Mouse (Mus musculus) forebrain, postnatal 0 days (tissue): ENCODE results near the gene Gne. TPM values are rescaled to one million over a fixed set of nuclear protein-coding genes. Genes with fewer than 3 reads are reported as not detected.
A peak's percentile ranks its signal among the peaks of the same experiment; 100 is the strongest.

Experiments
- ATAC-seq: fragments of 200-750 bp; cut with Nextera tagmentation; 2 replicates; pipeline ENCODE4 v1.8.0; 2017; ENCODE audit warnings: mild to moderate bottlenecking, moderate library complexity
- DNase-seq: peaks from one replicate; pipeline ENCODE4 v3.0.0-alpha.2; 2015
- H3K27ac ChIP-seq: fragments of 300-500 bp; sonication (generic); 2 replicates; pipeline ENCODE4 v1.5.1; 2014; ENCODE audit warnings: low read depth, mild to moderate bottlenecking, antibody characterized with exemption, low read length, moderate library complexity, mixed read lengths
- H3K27me3 ChIP-seq: fragments of 300-500 bp; sonication (generic); 2 replicates; pipeline ENCODE4 v1.6.1; 2014; ENCODE audit warnings: mild to moderate bottlenecking, low read length, mixed read lengths; ENCODE audit not compliant: insufficient read depth
- H3K36me3 ChIP-seq: fragments of 300-500 bp; sonication (generic); 2 replicates; pipeline ENCODE4 v1.6.1; 2014; ENCODE audit warnings: mild to moderate bottlenecking, moderate library complexity; ENCODE audit not compliant: insufficient read depth
- H3K4me1 ChIP-seq: fragments of 300-500 bp; sonication (generic); 2 replicates; pipeline ENCODE4 v1.6.1; 2014; ENCODE audit warnings: antibody characterized with exemption; ENCODE audit not compliant: insufficient read depth
- H3K4me2 ChIP-seq: fragments of 300-500 bp; sonication (generic); 2 replicates; pipeline ENCODE4 v1.6.1; 2014; ENCODE audit warnings: low read depth, mild to moderate bottlenecking, moderate library complexity
- H3K4me3 ChIP-seq: fragments of 300-500 bp; sonication (generic); 2 replicates; pipeline ENCODE4 v1.5.1; 2014; ENCODE audit warnings: low read depth, low read length, mixed read lengths
- H3K9ac ChIP-seq: fragments of 300-500 bp; sonication (generic); 2 replicates; pipeline ENCODE4 v1.6.1; 2014; ENCODE audit warnings: mild to moderate bottlenecking
- H3K9me3 ChIP-seq: fragments of 300-500 bp; sonication (generic); 2 replicates; pipeline ENCODE4 v1.6.1; 2016; ENCODE audit warnings: low read length
- CTCF ChIP-seq: sonication (generic); IDR thresholded peaks from 2 replicates; pipeline ENCODE4 v1.5.1; 2016; ENCODE audit warnings: antibody characterized with exemption, control low read depth, low read depth
- WGBS: fragments of 180-500 bp; shearing (Covaris S2); extraction: QIAGEN DNeasy Blood & Tissue Kit; methylation state at CpG from one replicate; pipeline ENCODE4 v1.1.7; 2014; 5-methylcytosine and 5-hydroxymethylcytosine counted together
- polyA plus RNA-seq: library from polyadenylated mRNA; unstranded; fragments of >200 nt; fragmentation: Nextera tagmentation; extraction: Ambion mirVana; gene quantifications from 2 replicates; pipeline ENCODE4 v1.2.1, GENCODE M21; 2015
- total RNA-seq: library from RNA; depleted of rRNA; stranded (reverse); fragments of >200 nt; gene quantifications from 2 replicates; pipeline ENCODE4 v1.2.3, GENCODE M21; 2014

The Gne gene
- total and polyA plus RNA-seq, 2 experiments from 2014 or later: 25.2 to 36.5 TPM

DNA sequence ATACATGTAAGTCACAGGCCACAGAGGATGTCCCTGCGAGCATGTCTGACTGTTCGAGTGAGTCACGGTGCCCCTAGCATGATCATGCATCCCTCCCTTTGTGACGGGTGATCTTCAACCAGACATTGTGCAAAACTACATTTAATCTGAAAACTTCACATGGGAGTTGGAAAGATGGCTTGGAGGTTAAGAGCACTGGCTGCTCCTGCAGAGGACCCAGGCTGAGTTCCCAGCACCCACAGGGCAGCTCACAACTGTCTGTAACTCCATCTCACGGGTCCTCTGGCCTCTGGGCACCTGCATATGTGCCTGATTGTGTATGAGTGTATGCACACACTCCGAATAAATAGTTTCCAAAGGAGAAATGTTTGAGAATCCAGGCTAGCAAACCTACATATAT is 59.7 kb downstream of the Gne start:
- Histone ChIP-seq H3K27ac (no peak overlapping the region), H3K36me3 (peaks cover 80% of the 10 kb centered on the region), H3K27me3 (no peaks in the 10 kb centered on the region), H3K4me1 (no peaks in the 10 kb centered on the region), H3K4me3 (no peak overlapping the region), H3K9me3 (no peaks in the 10 kb centered on the region), H3K4me2 (no peak overlapping the region), H3K9ac (no peak overlapping the region)
- WGBS: 96% methylated on average over 6 of the region's 6 CpGs
- DNase-seq (no peak), ATAC-seq (no peak)
- no peak for TF ChIP-seq CTCF

DNA sequence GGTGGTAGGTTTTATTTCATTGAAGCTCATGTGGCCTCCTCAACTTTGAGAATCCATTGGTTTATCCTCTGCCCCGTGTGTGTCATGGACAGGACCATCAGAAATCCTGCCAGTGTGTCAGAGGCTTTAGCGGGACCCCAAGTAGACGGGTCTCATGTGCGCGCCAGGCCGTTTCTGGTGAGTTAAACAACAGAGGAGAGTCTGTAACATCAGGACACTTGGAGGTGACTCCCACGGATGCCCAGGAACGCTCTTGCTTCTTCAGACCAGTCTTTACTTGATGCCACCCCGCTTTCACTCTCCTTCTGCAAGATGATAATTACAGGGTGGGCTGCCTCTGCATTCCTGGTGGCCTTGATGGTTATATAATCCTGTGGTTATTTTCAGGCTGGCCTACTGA is 60.3 kb downstream of the Gne start:
- no peak for DNase-seq
- H3K36me3 ChIP-seq: peaks cover 86% of the 10 kb centered on the region
- H3K9ac ChIP-seq: no peak overlapping the region
- WGBS: 95% methylated on average over 9 of the region's 9 CpGs
- no peaks in the 10 kb centered on the region for H3K4me1 ChIP-seq
- ATAC-seq: no peak
- H3K9me3 ChIP-seq: no peaks in the 10 kb centered on the region
- H3K4me3 ChIP-seq: no peak overlapping the region
- H3K27me3 ChIP-seq: no peaks in the 10 kb centered on the region
- no peak overlapping the region for H3K27ac ChIP-seq
- no peak for TF ChIP-seq CTCF
- H3K4me2 ChIP-seq: no peak overlapping the region

DNA sequence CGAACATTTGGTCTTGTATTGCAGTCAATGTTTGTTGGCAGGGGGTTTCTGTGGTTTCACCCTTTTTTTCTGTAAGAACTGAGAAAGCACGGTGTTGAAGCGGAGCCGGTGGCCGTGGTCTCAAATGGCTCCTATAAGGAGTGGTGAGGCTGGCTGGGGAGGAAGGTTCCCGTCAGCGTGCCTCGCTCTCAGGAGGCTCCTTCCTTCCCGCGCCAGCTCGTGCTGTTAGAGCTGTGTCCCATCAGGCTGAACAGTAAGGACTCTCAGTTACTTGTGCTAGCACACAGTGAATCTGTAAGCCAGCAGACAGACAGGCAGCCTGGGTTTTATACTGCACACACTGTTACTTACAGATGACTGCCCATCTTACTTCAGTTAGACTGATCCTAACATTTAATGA is 61.2 kb downstream of the Gne start:
- no peak overlapping the region for H3K4me2 ChIP-seq
- ATAC-seq (no peak), DNase-seq (no peak)
- peaks cover 84% of the 10 kb centered on the region for H3K36me3 ChIP-seq
- H3K27me3 ChIP-seq: no peaks in the 10 kb centered on the region
- H3K27ac ChIP-seq: no peak overlapping the region
- TF ChIP-seq CTCF: no peak
- H3K4me1 ChIP-seq: no peaks in the 10 kb centered on the region
- H3K9ac ChIP-seq: no peak overlapping the region
- no peaks in the 10 kb centered on the region for H3K9me3 ChIP-seq
- no peak overlapping the region for H3K4me3 ChIP-seq
- 94% methylated on average over 11 of the region's 11 CpGs for WGBS

DNA sequence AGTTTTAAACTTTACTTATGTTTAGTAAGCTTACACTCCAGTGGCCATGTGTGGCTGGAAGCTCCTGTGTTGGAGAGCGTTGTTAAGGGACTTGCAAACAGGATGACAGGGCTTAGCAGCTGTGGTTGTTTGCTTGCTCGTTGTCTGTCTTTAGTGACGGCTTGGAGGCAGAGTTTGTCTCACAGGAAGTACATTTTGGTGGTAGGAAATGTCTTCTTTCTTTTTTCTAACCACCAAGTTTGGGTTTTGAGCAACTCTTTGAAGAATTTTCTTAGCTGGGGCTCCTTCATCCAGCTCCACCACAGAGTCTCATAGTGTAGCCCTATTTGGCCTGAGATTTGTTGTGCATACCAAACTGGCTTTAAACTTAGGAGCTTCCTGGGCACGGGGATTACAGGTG is 61.7 kb downstream of the Gne start:
- no peak overlapping the region for H3K4me3 ChIP-seq
- DNase-seq (no peak), ATAC-seq (no peak)
- no peak overlapping the region for H3K9ac ChIP-seq
- peaks cover 79% of the 10 kb centered on the region for H3K36me3 ChIP-seq
- H3K4me2 ChIP-seq: no peak overlapping the region
- no peak overlapping the region for H3K27ac ChIP-seq
- H3K27me3 ChIP-seq: no peaks in the 10 kb centered on the region
- no peaks in the 10 kb centered on the region for H3K4me1 ChIP-seq
- no peak for TF ChIP-seq CTCF
- WGBS: 88% methylated on average over 4 of the region's 4 CpGs
- no peaks in the 10 kb centered on the region for H3K9me3 ChIP-seq

DNA sequence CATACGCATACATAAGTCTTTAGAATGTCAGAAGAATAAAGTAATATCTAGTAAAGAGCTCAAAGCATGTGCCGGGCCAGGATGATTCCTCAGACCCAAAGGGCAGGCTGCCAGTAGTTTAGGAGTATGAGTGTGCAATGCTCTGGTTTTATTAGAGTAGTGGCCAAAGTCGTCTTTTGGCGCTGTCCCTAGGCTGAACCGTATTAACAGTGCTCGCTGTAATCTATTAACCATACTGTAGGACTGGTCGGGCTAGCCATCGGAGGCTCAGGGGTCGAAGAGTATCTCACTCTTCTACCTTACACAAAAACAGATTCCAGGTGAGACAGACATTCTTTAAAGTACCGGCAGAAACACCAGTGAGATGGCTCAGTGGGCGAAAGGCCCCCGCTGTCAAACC is 67.2 kb downstream of the Gne start:
- ATAC-seq (no peak), DNase-seq (no peak)
- Histone ChIP-seq H3K27ac (no peak overlapping the region), H3K4me1 (peaks cover 15% of the 10 kb centered on the region), H3K4me3 (no peak overlapping the region), H3K27me3 (no peaks in the 10 kb centered on the region), H3K36me3 (peaks cover 39% of the 10 kb centered on the region), H3K4me2 (no peak overlapping the region), H3K9ac (no peak overlapping the region), H3K9me3 (no peaks in the 10 kb centered on the region)
- TF ChIP-seq CTCF: no peak
- WGBS: 94% methylated on average over 12 of the region's 12 CpGs

DNA sequence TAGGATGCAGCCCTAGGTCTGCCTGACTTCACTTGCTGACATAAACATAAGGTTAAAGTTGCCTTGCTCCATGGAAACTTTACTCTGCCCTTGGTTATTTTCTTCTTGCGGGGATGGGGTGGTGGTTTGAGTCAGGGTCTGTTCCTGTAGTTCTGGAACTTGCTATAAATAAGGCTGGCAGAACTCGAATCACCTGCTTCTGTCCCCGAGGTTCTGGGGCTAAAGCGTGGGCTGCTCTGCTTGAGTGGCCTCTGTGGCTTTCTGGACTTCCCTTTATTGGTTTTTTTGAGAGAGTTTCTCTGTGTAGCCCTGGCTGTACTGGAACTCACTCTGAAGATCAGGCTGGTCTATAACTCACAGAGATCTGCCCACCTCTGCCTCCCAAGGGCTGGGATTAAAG is 67.9 kb downstream of the Gne start:
- peaks cover 32% of the 10 kb centered on the region for H3K36me3 ChIP-seq
- H3K27ac ChIP-seq: no peak overlapping the region
- no peak for TF ChIP-seq CTCF
- DNase-seq (no peak), ATAC-seq (no peak)
- H3K4me1 ChIP-seq: peaks cover 15% of the 10 kb centered on the region
- no peaks in the 10 kb centered on the region for H3K27me3 ChIP-seq
- no peak overlapping the region for H3K4me2 ChIP-seq
- H3K9me3 ChIP-seq: no peaks in the 10 kb centered on the region
- WGBS: 95% methylated on average over 4 of the region's 4 CpGs
- H3K4me3 ChIP-seq: no peak overlapping the region
- H3K9ac ChIP-seq: no peak overlapping the region

DNA sequence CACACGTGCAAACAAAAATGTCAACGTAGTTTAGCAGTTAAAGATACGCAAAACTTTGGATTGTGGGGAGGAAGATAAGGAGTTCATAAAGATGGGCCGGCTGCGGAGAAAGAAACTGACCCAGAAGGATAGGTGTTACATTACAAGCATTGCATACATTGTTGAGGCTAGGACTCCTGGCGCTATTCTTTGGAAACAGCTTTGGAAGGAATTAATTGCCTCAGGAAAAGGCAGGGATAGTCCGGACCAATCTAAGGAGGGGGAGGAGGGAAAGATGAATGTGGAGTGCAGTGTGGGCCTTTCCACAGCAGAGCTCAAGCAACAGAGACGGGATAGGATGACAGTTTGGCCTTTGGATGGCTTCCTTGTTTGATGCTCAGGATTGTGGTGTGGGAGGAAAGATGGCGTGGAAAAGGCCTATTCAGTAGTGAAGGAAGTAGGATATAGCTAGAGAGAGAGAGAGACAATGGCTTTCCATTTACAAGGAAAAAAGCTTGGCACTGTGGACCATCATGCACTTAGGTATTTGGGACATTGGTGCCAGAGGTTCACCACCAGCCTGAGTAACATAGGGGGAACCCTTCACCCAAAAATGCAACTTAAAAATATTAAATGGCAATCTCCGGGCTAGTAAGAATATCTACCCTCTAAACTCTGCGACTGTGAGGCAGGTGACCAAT is 70.4 kb downstream of the Gne start:
- H3K4me3 ChIP-seq: peak overlapping the region; percentile 86
- peaks cover 7% of the 10 kb centered on the region; the same call in 1 of the 2 replicates for H3K36me3 ChIP-seq
- H3K9ac ChIP-seq: peak overlapping the region; percentile 86
- ATAC-seq (no peak), DNase-seq (no peak)
- peak overlapping the region; percentile 96 for H3K4me2 ChIP-seq
- peaks cover 15% of the 10 kb centered on the region for H3K4me1 ChIP-seq
- no peaks in the 10 kb centered on the region for H3K9me3 ChIP-seq
- TF ChIP-seq CTCF: no peak
- H3K27ac ChIP-seq: no peak overlapping the region
- 28% methylated on average over 11 of the region's 11 CpGs for WGBS
- no peaks in the 10 kb centered on the region for H3K27me3 ChIP-seq
